Mouse (Mus musculus) monocyte, adult 5-6 weeks (primary cell): ENCODE measurements at regions not wholly inside any gene's neighbourhood (a gene's known extent, or its start where the extent isn't known, plus 50 kb on each side); places are given as distances from the start of the nearest gene placed in this dataset.

ENCODE experiments used
- ATAC-seq: fragments of 153-309, 156-312 bp; replicated peaks from 2 replicates; pipeline ENCODE4 v1.8.0; 2017; ENCODE audit warnings: mild to moderate bottlenecking; ENCODE audit not compliant: low TSS enrichment, insufficient number of reproducible peaks, severe bottlenecking, poor library complexity, low FRiP score

GRCm38 (mm10) chr4:58728641-58729040, 58.9 kb downstream of the Olfr267 start:
- ATAC-seq: no peak

DNA sequence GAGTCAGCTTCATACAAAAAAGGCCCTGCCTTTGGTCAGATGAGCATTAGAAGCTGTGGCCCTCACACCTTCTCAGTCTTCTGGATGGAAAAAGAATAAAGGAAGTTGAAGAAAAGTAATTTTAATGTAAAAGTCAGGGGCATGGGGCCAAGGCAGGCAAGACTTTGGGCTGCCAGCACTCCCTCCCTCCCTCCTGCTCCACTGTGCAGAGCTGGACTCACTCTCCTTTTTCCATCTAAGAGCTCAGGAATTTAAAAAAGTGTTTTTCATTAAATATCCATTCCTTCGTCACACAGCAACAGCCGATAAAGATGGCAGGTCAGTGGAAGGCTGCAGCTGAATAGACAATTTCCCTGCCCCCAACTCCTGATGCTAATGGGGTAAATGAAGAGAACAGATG, 61.1 kb downstream of the Olfr267 start:
- ATAC-seq: no peak

DNA sequence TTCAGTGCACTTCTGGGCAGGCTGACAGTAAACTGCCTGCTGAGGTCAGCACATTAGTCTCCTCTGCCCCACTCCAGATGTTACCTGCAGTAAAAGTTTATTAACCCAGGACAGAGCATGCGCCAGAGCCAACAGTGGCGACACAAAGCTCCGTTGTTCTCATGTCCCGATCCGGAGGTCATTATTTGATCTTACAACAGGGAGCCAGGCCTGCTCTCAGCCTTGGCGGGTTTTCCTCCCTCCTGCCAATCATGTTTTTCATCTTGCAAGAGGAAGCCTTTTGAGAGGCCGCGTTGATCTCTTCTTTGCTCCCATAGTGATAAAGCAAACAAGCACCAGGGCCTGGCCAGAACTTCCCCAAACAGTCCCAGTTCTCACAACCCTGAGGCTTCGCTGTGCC, 64.7 kb downstream of the Olfr267 start:
- no peak for ATAC-seq

GRCm38 (mm10) chr4:58720682-58721081, 66.8 kb downstream of the Olfr267 start:
- ATAC-seq: no peak

GRCm38 (mm10) chr4:58716426-58716825, 71.1 kb downstream of the Olfr267 start:
- ATAC-seq: no peak

GRCm38 (mm10) chr4:58715846-58716245, 71.7 kb downstream of the Olfr267 start:
- no peak for ATAC-seq

DNA sequence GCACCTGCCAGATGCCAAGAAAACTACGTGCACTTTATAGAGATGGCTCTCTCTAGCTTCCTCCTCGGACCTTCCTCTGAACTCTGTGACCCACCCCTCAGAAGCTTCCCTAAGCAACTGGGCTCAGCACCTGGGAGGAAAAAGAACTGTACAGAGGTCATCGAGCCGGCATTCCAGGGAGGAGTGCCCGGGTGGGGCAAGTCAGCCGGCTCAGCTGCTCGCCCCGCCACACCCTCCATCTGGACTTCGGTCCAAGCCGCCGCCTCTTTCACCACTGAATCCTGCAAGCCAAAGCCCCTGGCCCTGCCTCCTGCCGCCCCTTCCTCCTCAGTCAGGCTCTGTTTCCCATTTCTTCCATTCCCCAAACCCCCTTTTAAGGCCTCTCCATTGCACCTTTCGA, 73.3 kb downstream of the Olfr267 start:
- no peak for ATAC-seq

DNA sequence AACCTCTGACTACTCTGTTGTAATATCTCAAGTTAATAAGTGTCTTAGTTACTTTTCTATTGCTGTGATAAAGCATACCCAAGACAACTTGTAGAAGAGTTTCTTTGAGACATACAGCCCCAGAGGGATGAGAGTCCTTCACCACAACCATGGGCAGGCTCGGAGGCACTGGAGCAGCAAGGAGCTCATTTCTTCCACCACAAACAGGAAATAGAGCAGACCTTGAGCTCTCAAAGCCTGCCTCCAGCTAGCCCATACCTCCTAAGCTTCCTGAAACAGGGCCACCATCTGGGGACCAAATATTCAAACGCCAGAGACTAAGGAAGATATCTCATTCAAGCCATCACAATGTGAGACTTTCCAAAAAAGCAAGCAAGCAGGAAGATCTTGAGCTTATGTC, 74.6 kb downstream of the Olfr267 start:
- ATAC-seq: no peak

DNA sequence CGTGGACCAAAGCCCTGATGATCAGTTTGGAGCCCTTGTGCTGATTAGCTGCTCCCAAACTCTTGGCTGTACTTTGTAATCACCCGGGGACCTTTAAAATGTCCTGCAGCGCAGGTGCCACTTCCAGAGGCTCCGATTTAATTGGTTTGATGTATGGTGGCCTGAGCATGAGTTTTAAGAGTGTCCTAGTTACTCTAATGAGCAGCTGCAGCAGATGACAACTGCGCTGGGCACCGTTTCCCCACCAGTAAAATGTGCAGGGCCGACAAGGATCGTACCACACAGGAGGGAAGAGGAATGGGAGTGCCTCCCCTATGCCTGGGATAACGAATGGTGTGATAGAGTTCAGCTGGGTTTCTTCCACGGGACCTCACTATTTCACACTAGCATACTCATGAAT, 75.3 kb downstream of the Olfr267 start:
- ATAC-seq: no peak

- no peak for ATAC-seq
Measured at GRCm38 (mm10) chr4:58699236-58699798, 88.2 kb downstream of the Olfr267 start.

DNA sequence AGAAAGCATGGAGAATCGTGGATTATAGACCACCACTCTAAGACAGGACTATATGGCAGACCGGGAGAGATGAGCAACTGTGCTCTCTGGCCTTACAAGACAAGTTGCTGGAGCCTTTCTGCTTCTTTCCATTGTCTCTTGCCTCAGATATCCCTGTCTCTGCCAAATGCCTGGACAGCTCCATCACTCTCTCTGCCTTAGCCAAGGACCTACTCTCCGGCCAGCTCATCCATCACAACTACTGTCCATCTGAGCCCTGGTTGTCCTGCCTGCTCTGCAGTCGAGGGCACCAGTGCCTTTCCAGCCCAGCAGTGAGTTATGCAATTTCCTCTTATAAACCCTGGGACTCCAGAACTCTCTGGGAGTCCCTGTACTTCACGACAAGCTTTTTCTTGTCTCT, 88.7 kb downstream of the Olfr267 start:
- ATAC-seq: no peak

- ATAC-seq: no peak
Measured at GRCm38 (mm10) chr4:58696684-58697083, 90.8 kb downstream of the Olfr267 start.

DNA sequence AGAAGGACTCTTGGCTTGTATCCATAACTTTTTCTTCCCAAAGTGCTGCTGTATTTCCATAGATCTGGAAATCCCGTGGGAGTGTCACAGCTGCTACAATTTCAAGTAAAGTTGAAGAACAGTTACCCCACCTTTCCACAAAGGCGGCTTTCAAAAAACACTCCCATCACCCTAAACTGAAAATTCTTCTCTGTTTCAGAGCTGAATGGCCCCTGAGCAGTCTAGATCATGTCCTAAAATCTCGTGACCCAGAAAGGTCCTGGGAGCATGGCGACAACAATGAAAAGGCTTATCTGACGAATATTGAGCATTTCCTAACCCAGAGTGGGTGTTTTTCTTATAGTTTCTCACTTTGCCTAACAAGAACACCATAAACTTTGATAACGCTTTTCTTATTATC, 92.2 kb downstream of the Olfr267 start:
- ATAC-seq: no peak

- ATAC-seq: no peak
Measured at GRCm38 (mm10) chr4:58693018-58693417, 94.5 kb downstream of the Olfr267 start.

- ATAC-seq: no peak
Measured at GRCm38 (mm10) chr4:58681926-58682325, 105.6 kb downstream of the Olfr267 start.

DNA sequence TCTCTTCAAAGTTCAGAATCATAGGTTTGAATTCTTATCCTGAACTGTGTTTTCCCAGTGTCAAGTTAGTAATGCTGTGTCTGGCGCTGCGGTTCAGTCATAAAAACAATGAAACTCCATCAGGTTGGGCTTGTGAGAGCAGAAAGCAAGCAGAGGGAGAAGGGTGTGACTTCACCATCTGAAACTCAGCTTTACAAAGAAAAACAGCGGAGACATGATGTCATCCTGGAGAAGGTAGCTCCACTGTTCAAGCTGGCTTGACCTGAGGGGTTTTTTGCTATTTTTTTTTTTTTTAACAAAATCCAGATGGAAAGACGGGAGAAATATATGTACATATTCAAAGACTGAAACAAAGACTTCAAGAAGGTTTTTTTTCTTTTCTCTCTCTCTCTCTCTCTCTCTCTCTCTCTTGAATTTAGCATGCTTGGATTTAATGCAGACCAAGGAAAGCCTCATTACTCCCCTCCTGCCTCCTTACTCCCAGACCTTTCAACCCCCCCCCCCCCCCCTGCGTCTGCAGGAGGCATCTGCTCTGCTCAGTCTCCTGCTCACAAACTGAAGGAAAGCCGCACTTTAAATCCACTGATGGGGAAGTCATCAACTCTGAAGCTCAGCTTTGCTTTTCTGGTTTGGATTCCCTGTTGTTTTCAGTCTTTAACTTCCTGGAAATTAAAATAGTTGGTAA, 109.7 kb downstream of the Olfr267 start:
- ATAC-seq: no peak

DNA sequence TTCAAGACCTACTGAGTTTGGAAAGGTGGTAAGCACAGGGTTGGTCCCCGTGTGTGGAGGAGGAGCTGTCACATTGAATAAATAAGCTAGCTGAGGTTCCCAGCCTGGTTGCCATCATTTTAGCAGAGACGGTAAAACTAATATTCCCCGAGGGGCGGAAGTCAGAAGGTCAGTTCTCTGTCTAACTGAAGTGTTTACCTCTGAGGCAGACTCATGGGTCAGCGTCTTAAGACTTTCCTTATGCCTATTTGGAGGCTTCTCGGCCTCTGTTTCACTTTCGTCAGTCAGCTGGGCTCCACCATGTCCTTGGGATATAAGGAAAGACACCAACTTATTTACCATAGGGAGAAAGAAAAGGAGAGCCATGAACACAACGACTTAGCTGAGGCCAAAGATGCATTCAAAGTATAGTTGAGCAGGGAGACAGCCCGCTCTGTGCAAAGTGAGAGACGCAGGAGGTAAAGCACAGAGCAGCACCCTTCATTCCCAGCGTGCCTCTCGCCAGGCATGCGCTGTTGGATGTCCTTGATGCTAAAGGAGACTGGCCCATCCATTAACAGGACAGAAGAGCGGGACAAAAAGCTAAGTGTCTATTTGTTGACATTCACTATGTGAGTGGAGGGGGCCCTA, 116.0 kb downstream of the Olfr267 start:
- ATAC-seq: no peak

GRCm38 (mm10) chr4:58670906-58671250, 116.6 kb downstream of the Olfr267 start:
- ATAC-seq: no peak

- ATAC-seq: no peak
Measured at GRCm38 (mm10) chr4:58670107-58670905, 116.6 kb upstream of the Lpar1 start.
